Comparison of ENCODE assay signal across 9 mouse cellular contexts in the genomic region with DNA sequence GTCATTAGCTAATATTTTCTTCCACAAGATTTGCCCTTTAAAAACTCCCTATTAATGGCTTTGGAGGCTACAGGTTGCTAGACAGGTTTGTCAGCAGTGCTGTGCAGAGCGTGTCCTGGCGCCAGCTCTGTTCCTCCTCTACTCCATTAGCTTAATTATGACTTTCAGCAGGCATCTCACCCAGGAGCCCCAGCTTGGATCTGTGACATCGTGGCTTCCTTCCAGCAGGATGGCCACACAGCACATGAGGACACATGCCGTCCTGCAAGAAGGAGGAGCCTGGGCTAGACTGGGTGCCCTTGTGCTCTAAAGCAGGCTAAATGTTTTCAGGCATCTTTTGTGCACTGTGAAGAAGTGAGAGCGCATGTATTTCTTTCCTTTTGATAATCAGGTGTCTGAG. TPM values are rescaled to one million over a fixed set of nuclear protein-coding genes. Genes with fewer than 3 reads are reported as not detected.
DNase-seq lines count a peak whose midpoint lies in the region; ATAC-seq lines count a peak whose summit lies in the region.
"Had no signal": no experiment of that assay in that cellular context is flagged by ENCODE, and none has a peak within 500 bp of the region (broad histone marks: within the 10 kb centered on the region; RNA-seq: fewer than 3 reads in every experiment).

No protein-coding gene starts in this region.

- WGBS in heart, embryonic 11.5 days (ENCODE audit: insufficient replicate concordance) = 57% methylated on average over 5 of the region's 5 CpGs
- WGBS in midbrain, embryonic 10.5 days = 81% methylated on average over 5 of the region's 5 CpGs
- 73% methylated on average over 5 of the region's 5 CpGs for WGBS in hindbrain, embryonic 13.5 days

- no peak overlapping the region for H3K9ac ChIP-seq in heart, embryonic 11.5 days (ENCODE audit: low read depth, low read length)
- H3K9ac ChIP-seq in hindbrain, embryonic 13.5 days = no peak overlapping the region

- no peaks in the 10 kb centered on the region for H3K27me3 ChIP-seq in heart, embryonic 11.5 days (ENCODE audit: control insufficient read depth, insufficient read depth, low read length)
- H3K27me3 ChIP-seq in midbrain, embryonic 10.5 days (ENCODE audit: low read depth, poor library complexity, severe bottlenecking) = no peaks in the 10 kb centered on the region
- H3K27me3 ChIP-seq in hindbrain, embryonic 13.5 days = no peaks in the 10 kb centered on the region

- H3K27ac ChIP-seq in heart, embryonic 11.5 days (ENCODE audit: low read depth, low read length) = no peak overlapping the region
- H3K27ac ChIP-seq in midbrain, embryonic 10.5 days (replicated peaks) = no peak overlapping the region
- H3K27ac ChIP-seq in hindbrain, embryonic 13.5 days = no peak overlapping the region

- ATAC-seq in heart, embryonic 11.5 days (replicated peaks; ENCODE audit: insufficient number of reproducible peaks, low FRiP score, low TSS enrichment) = no peak
- no peak for ATAC-seq in hindbrain, embryonic 13.5 days (ENCODE audit: low FRiP score)

- peak; percentile 92 for DNase-seq in heart, adult 11 months
- DNase-seq in adrenal gland, postnatal 36 days = peak; percentile 4 to 31
- DNase-seq in fat pad, adult 2 months (ENCODE audit: extremely low read depth, low read depth, low spot score) = peak; percentile 86
- DNase-seq in kidney, postnatal 36 days = peak; percentile 58 to 62
- no peak for DNase-seq in frontal cortex, postnatal 25 days (ENCODE audit: low spot score in 2 of 2)
- no peak for DNase-seq in midbrain, embryonic 10.5 days (ENCODE audit: low spot score)
- DNase-seq: spleen, adult 18-20 months had no signal

- 0 out of 2 replicates have a peak, but pooled peaks cover 3% of the 10 kb centered on the region for H3K4me1 ChIP-seq in heart, embryonic 11.5 days (ENCODE audit: control insufficient read depth, insufficient read depth, low read length)
- H3K4me1 ChIP-seq in midbrain, embryonic 10.5 days = no peaks in the 10 kb centered on the region
- H3K4me1 ChIP-seq in hindbrain, embryonic 13.5 days (replicated peaks) = no peaks in the 10 kb centered on the region

- H3K4me2 ChIP-seq in heart, embryonic 11.5 days = no peak overlapping the region
- no peak overlapping the region for H3K4me2 ChIP-seq in hindbrain, embryonic 13.5 days

- no peaks in the 10 kb centered on the region for H3K36me3 ChIP-seq in heart, embryonic 11.5 days (ENCODE audit: control insufficient read depth, insufficient read depth, low read length)
- no peaks in the 10 kb centered on the region for H3K36me3 ChIP-seq in midbrain, embryonic 10.5 days
- no peaks in the 10 kb centered on the region for H3K36me3 ChIP-seq in hindbrain, embryonic 13.5 days

- no peaks in the 10 kb centered on the region for H3K9me3 ChIP-seq in heart, embryonic 11.5 days (replicated peaks; ENCODE audit: control insufficient read depth, low read length)
- no peaks in the 10 kb centered on the region for H3K9me3 ChIP-seq in midbrain, embryonic 10.5 days (replicated peaks)
- H3K9me3 ChIP-seq in hindbrain, embryonic 13.5 days = no peaks in the 10 kb centered on the region

- H3K4me3 ChIP-seq in heart, embryonic 11.5 days (ENCODE audit: low read depth, low read length) = no peak overlapping the region
- no peak overlapping the region for H3K4me3 ChIP-seq in midbrain, embryonic 10.5 days
- H3K4me3 ChIP-seq in hindbrain, embryonic 13.5 days = no peak overlapping the region

RNA-seq across cellular contexts. Expression of gene Lmo7, which starts 58.1 kb away (rescaled TPM):
- 123 and 126 TPM in 2 replicates for polyA plus RNA-seq in heart, embryonic 11.5 days (2014; fragmentation: Nextera tagmentation; extraction: Ambion mirVana)
- total RNA-seq in adrenal gland, postnatal 36 days (2021) = 10 to 100 TPM; 16.3 to 19.8 TPM
- 1.7 and 1.8 TPM in 2 replicates for polyA plus RNA-seq in midbrain, embryonic 10.5 days (2016; fragmentation: Nextera tagmentation; extraction: Ambion mirVana)
- 1.4 and 1.8 TPM in 2 replicates for polyA plus RNA-seq in hindbrain, embryonic 13.5 days (2015; fragmentation: Nextera tagmentation; extraction: Ambion mirVana)

RNA-seq across cellular contexts. Expression of gene Gm9922, which starts 58.3 kb away (rescaled TPM):
- 2.5 and 3.6 TPM in 2 replicates for polyA plus RNA-seq in heart, embryonic 11.5 days (2014; fragmentation: Nextera tagmentation; extraction: Ambion mirVana)
- total RNA-seq in adrenal gland, postnatal 36 days (2021) = 1 to 10 TPM; 1.4 to 2.0 TPM
- polyA plus RNA-seq in midbrain, embryonic 10.5 days (2016; fragmentation: Nextera tagmentation; extraction: Ambion mirVana) = 1.1 TPM in 1 of 2 replicates, not detected in the other
- not detected in 2 replicates for polyA plus RNA-seq in hindbrain, embryonic 13.5 days (2015; fragmentation: Nextera tagmentation; extraction: Ambion mirVana)

Comparison
In these comparisons a context has a peak if more than half of its experiments do, and no peak if none do; other contexts are left out.
1. DNase-seq: peak in heart, adult 11 months (single experiment), adrenal gland, postnatal 36 days (2 of 2), fat pad, adult 2 months (single experiment) and kidney, postnatal 36 days (2 of 2); none in frontal cortex, postnatal 25 days (0 of 2) and midbrain, embryonic 10.5 days (single experiment).
2. RNA of gene Lmo7, which starts 58.1 kb away (polyA plus RNA-seq): 123 to 126 TPM in heart, embryonic 11.5 days; 1.7 to 1.8 TPM in midbrain, embryonic 10.5 days and 1.4 to 1.8 TPM in hindbrain, embryonic 13.5 days; every median in the first group is over 10 times any median in the second.